Mouse (Mus musculus): ENCODE results near the gene Plce1.
A peak's percentile ranks its signal among the peaks of the same experiment; 100 is the strongest.

Gene Plce1

DNA sequence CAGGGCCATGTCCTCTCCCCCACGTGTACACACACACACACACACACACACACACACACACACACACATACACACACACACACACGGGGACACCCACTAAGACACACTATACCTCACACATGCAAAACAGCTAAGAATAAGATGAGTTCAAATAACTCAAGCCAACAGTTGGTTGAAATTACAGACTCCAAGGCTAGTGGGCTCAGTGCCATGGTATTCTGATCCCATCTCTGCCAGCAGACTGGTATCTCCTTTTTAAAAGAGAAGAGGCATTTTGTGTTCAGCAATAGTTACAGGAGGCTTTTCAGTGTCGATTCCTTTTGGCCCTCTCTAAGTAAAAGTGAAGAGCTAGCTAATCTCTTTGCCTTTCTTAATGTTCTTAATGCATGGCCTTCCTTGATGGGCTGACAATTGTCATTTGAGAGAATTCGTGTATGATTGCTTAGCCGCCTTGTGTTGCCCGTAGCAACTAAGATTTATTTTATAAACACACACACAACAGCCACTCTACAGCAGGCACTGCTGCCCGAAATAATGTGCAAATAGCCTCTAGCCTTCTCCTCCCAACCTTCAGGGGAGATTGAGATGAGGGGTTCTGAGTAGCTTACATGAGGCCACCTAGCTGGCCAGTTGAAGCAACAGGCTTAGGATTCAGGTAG, 111.8 kb downstream of the Plce1 start:
- DNase-seq: no peak

DNA sequence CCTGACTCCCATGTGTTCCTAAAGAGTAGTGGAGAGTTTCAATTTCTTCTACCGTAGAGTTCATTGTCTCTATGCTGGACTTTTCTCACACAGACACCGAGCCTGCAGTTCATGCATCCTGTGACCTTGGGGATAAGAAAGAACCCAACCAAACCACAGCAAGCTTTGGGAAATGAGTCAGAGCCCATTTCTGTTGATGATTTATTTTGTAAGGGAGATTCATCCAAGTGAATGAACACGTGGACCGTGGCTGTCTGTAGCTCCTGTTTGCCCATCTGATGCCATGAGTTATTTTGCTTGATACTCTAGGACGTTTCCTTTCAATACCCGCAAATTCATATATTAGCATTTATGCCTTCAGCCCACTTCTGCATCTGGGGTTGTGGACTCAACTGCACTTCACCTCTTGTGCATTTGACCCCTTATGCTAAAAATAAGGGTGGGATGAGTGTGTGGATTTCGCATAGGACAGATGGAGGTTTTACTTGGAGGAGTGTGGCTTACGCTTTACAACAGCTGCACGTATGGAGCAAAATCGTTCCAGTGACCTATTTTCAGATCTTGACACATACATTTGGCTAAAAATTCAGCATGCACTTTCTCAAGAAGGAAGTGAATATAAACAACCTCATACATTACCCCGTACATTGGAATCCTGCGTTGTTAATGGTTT, 112.5 kb downstream of the Plce1 start:
- DNase-seq: peak; percentile 76

DNA sequence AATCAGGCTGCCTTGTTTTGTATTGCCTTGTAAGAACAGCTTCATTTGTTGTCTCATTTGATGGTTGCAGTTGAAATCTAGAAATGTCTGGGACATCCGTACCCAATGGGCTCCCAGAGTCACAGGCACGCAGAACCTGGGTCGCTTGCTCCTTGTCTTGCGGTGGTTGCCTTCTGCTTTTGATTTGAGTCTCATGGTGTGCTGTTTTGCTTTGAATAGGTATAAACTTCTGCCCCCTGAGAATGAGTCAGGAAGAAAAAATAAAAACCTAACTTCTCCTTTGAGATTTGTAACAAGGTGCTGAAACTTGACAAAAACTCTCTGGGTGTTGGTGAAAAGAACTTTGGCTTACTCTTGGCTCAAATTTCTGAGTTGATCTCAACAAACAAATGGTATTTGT, 115.2 kb downstream of the Plce1 start:
- no peak for DNase-seq

DNA sequence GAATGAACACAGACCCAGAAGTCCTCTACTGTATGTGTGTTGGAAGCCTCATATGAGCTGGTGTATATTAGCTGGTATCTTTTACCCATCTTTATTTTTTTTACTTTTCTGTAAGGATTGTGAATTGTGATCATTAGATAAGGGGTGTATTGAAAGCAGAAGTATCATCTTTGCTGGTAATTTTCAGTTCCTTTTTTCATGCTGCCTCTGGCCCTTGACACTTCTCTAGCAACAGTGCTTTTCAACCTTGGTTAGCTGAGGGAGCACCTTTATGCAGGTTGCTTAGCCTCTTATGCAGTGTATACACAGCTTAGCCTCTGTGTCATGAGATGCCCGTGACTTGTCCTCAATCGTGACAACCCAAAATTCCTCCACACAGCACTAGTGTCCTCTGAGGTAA, 116.5 kb downstream of the Plce1 start:
- DNase-seq: peak; percentile 76

DNA sequence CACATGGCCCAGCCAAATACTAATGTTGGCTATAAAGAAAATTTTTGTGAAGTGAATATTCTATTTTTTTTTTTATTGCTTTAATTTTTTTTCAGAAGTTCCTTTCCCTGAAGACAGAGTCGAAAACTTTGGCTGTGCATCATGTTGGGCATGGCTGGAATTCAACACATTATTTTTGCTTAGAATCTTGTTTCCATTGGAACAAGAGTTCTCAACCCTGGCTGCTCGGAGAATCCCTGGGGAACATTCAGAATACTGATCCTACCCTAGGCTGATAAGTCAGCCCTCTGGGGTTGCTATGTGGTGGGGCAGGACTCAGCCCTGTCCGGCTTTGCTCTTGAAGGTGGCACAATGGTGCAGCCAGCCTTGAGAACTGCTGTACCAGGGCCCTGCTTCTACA, 118.1 kb downstream of the Plce1 start:
- peak; percentile 88 for DNase-seq

DNA sequence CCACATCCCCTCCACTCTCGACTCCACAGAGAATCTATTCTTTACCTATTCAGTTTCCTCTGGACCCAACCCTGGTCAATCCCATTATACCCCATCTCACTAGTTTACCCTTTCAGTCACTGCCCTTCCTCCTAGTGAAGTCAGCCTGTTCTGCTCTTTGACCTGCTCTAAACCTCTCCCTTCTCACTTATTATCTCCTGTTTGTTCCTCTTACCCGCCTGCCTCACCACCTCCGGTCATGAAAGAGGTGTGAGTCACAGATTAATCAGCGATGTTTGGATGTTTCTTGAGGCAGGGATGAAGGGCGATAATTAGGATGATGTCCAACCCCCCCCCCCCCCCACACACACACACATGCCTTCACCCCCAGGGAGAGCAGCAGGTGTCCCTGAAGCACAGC, 120.2 kb downstream of the Plce1 start:
- DNase-seq: peak; percentile 68

DNA sequence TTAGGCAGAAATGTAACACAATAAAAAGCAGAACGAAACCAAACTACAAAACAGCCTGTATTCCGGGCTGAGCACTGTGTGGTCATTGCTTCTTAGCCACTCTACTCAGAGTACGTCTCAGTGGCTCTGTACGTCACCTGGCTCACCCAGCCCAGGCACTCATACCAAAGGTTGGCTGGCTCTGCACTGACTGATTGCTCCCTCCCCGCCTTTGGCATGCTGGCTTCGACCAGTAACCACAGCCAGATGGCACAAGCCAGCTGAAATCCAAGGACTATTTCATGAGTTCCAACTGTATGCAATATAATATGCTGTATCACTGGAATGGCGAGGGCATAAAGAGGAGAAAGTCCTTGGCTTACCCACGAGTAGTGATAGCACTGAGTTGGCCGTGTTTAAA, 121.9 kb downstream of the Plce1 start:
- peak; percentile 94 for DNase-seq

DNA sequence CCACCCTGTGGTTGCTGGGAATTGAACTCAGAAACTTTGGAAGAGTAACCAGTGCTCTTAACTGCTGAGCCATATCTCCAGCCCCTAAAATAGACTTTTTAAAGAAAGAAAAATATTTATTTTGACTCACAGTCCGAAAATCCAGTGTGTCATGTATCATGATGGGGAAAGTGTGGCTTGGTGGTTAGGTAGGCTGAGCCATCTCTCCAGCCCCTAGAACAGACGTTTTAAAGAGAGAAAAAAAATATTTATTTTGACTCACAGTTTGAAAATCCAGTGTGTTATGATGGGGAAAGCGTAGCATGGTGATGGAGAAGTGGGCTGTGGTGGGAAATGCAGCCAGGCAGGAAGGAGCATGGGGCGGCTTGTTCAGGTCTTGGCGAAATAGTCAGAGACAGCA, 126.3 kb downstream of the Plce1 start:
- DNase-seq: peak; percentile 71

DNA sequence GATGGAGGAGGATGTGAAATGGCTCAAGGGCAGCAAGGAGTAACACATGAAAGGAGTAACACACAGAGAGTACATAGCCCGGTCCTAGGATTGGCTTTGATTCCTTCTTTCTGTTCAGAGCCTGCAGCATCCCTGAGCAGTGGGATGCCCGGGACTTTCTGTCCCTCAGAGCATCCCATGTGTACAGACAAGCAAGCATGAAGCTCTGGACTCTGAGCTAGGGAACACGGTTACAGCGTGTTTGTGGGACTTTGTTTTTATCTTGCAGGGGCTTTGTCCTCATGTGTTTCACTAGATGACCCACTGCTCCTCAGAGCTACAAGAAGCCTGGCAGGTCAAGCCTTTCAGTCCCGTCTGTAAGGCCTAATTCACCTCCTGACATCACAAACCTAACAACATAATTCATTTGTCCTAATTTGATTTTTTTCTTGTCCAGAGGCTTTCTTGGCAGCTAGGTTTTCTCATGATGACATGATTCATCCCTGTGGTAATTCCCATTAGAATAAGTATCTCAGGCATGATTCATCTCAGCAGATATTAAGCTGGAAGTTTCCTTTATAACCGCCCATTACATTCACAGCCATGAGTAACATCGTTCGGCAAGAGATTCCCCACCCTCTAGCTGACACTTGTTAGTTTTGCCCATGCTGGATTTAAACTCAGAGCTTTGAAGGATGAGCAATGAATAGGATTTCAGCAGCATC, 128.2 kb downstream of the Plce1 start:
- DNase-seq: peak; percentile 90

DNA sequence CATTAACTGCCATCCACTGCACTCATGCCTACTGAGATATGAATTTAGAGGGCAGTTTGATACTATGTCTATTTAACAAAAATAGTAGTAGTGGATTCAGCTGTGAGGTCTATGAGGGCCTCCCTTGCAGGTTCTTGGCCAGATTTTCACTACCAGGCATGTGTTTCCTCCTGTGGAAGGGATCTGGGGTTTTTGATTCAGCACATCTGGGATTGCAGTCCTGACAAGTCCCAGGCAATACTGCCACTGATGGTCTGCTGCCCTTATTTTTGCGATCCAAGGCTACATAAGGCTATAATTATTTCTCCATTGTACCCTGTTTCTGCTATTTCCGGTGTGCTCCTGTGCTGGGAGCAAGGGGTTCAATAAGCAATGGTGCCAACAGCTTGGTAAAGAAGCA, 129.4 kb downstream of the Plce1 start:
- DNase-seq: peak; percentile 92

DNA sequence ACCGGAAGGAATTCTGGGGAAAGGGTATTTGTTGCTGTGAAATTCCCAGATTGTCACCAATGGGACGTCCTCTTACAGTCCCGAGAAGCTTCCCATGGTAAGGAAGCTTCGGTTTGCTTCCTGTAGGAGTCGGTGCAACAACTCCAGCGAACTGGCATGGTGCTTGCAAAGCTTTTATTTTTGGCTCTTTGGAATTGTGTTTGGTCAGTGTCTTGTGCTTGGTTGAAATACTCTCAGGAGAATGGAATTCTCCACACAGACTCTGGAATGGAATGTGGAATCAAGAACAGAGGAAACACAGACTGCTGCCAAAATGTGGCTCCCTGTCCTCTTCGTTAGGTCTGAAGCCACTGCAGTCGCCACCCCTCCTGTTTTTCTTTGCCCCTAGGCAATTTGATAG, 129.9 kb downstream of the Plce1 start:
- peak; percentile 96 for DNase-seq

DNA sequence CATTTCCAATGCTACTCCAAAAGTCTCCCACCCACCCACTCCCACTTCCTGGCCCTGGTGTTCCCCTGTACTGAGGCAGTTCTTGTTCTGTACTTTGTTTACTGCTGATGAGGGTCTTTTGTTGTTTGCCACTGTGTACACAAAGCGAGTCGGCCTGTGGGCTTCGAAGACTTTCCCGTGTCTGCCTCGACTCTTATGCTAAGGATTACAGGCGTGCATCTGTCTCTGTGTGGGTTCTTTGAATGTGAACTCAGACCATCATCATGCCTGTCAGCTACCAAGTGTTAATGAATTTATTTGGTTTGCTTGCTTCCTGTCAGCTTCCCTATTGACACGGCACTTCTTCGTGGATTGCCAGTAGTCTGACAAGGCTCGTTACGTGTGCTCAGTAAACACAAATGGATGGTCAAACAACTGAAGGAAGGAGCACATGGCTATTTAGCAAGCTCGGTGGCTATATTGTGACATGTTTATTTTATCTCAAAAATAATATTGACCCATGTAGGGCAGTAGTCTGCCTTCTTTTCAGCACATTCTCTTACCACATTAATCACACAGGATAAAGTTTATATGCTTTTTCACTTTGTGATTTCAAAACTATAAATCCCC, 133.3 kb downstream of the Plce1 start:
- no peak for DNase-seq

DNA sequence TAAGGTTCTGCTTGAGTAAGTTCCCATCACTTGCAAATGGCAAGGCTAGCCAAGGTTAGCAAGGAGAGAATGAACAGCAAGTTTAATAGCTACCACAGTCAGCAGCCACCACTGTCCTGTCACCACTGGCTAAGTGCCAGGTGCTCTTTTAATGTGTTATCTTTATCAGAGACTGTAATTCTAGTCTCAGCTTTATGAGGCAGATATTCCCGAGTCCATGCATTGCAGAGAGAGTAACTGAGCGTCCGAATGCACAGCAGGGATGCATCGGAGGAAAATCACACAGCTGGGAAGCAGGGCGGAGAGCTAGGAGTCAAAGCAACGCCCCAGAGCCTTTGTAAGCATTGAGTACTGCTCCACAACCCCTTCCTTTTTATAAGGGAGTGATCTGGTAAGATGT, 134.4 kb downstream of the Plce1 start:
- peak; percentile 88 for DNase-seq

DNA sequence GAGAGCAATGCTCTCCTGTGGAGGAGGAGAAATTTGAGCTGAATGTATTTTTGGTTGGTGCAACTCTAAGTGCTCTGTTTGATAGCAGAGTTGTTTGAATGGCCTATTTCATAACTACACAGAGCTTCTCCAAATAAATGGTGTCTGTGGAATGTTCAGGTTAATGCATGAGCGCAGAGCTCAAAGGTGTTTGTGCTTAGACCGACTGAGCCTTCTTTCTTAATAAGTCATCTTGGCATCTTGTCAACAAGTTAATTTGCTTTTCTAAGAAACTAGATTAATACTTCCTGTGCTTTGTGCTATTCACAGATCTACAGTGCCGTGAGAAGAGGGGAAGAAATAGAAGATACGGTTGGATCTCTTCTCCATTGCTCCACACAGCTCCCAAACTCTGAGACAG, 139.2 kb downstream of the Plce1 start:
- DNase-seq: peak; percentile 74

DNA sequence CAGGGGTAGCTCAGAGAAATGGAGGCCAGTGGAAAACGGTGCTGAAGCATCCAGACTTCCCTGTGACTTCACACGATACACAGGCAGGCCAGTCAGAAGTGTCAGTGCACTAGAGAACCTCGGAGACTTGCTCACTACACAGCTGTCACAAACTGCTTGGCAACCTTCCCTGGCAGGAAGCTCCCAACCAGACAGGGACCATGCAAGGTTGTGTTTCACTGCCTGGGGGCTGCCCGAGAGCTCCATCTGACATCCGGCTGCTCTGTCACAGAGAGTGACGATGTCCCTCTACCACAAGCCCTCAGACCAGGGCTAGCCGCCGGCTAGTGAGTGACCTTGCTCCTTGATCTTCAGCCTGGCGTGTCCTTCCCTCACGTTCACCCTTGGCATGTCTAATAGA, 140.6 kb downstream of the Plce1 start:
- DNase-seq: peak; percentile 94

DNA sequence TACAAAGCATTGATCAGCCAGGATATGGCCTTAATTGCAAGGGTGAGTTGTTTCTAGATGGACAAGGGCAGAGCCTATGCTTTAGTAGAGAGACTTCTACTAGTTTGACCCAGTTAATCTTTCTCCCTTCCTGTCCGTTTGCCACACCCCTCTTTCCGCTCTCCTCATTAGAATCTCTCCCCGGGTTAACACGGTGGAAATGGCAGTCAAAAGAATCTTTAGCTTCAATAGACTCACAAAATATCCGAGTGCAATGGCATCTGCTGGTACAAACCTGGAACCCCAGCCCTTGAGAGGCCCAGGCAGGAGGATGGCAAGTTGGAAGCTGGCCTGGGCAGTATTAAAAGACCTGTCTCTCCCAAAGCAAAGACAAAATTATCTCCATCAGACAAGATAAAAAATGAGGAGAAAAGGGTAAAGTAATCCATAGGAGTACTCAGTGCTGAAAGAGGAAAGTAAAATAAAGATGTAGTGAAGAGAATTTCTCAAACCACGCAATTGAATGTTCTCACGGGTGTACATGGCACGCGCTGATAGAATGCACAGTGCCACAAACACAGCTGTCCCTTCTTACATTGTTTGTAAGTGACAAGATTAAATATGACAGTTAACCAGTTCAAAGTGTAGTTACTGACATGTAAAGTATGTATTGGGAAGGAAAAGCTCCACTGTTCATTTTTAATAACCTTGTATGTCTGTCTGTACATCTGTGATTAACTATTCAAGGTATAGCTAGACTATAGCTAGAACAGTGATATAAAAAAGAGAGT, 145.5 kb downstream of the Plce1 start:
- DNase-seq: peak; percentile 67

DNA sequence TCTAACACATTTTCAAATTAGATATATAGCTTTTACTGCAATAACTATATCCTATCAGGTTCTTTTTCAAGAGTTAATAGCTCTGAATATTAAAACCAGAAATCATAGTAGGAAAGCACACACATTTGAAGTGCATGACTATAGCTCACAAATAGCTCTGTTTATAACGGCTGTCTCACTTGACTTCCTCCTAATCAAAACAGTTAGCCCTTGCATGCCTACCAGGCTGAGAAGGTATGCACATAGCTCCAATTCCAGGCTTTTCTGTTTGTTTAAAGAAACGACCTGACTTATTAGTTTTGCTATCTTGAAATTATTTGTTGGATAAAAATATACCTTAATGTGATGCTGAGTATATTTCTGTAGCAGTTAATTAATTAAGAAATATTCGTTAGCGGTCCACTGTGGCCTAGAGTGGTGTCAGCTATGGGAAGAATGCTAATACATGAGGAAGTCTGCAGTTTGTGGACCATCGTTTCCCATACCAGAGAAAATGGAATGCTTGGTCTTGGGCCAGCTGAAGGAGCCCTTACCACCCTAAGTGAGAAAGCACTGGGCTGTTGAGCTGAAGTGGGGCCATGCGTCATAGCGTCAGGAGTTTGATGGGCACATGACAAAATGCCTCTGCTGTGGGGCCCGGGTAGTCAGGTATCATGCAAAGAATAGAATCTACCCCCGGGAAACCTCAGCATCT, 146.3 kb downstream of the Plce1 start:
- DNase-seq: no peak

DNA sequence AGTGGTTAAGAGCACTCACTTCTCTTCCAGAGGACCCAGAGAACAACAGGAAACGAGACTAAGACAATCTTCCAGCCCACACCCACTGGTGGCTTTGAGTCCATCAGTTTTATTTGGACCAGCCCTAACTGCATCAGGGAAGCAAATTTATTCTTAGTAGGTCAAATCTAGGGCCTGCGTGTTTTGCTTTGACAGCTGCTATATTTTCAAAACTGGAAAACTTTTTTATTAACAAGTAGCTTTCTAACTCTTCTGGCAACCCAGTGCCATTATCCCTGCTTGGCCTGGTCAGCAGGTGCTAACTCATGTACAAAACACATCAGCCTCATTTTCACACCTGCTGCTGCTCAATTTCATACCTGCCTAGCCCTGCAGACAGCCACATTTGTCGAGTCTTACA, 151.3 kb downstream of the Plce1 start:
- DNase-seq: peak; percentile 92

DNA sequence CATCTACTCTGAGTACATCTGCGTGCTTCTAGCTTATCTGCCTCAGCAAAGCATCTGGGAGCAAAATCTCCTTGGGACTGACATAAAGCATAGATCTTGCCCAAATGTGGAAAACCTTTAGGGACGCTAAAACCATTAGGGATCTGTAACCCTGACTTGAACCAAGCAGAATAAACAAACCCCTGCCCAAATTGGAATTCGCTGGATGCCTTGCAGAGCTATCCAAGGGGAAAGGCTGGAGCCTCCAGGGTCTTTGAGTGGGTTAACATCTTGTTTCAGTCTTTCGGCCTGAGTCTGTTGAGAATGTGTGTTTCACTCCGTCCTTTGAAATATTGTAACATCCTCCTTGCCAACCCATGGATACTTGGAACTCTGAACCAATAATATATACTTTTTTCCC, 152.4 kb downstream of the Plce1 start:
- peak; percentile 83 for DNase-seq

DNA sequence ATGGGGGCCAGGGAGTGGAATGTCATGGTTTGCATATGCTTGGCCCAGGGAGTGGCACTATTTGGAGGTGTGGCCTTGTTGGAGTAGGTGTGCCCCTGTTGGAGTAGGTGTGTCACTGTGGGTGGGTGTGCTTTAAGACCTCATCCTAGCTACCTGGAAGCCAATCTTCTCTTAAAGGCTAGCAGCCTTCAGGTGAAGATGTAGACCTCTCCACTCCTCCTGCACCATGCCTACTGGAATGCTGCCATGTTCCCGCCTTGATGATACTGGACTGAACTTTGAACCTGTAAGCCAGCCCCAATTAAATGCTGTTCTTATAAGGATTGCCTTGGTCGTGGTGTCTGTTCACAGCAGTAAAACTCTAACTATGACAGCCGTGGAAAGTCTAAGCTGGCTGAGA, 158.1 kb downstream of the Plce1 start:
- peak; percentile 72 for DNase-seq

DNA sequence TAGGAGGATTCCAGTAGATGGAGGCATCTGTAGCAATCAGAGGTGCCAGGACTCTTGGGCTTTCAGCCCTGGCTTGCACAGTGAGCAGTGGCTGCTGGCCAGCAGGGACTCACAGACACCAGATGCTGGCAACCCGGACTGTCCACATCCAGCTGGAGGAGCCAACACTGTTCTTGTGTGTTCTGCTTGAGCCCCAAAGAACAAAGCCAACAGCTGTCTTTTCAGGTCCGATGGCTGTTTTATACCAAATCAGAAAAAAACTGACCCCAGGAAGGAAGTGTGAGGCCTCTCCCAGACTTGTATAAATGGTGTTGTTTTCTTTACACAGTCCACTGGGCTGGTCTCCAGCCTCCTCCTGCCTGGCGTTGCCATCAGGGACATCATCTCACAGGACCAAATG, 158.9 kb downstream of the Plce1 start:
- peak; percentile 97 for DNase-seq

DNA sequence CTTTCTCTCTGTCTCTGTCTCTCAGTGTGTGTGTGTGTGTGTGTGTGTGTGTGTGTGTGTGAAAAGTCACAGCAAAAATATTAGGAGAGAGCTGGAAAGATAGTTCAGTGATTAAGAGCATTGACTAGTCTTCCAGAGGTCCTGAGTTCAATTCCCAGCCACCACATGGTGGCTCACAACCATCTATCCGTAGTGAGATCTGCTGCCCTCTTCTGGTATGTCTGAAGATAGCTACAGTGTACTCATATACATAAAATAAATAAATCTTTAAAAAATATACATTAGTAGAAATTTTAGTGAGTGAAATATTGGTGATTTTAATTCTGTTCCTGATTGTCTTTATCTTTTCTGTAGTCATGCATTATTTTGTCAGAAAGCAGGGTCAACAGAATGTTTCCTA, 161.6 kb downstream of the Plce1 start:
- DNase-seq: peak; percentile 52

Measured in heart, adult 11 months (tissue).